Mouse (Mus musculus) intestine, postnatal 0 days (tissue): ENCODE results near the gene Pank4. TPM values are rescaled to one million over a fixed set of nuclear protein-coding genes. Genes with fewer than 3 reads are reported as not detected.

ENCODE experiments used
- ATAC-seq: fragments of 200-750 bp; cut with Nextera tagmentation; 2 replicates; pipeline ENCODE4 v1.8.0; 2017; ENCODE audit warnings: mild to moderate bottlenecking, moderate TSS enrichment, moderate library complexity
- H3K27ac ChIP-seq: fragments of 300-500 bp; sonication (generic); 2 replicates; pipeline ENCODE4 v1.5.1; 2014; ENCODE audit warnings: mild to moderate bottlenecking, low read depth, low read length, moderate library complexity
- H3K27me3 ChIP-seq: fragments of 300-500 bp; sonication (generic); replicated peaks from 2 replicates; pipeline ENCODE4 v1.6.1; 2014; ENCODE audit warnings: low read length, mixed read lengths; ENCODE audit not compliant: control insufficient read depth, insufficient read depth
- H3K36me3 ChIP-seq: fragments of 300-500 bp; sonication (generic); 2 replicates; pipeline ENCODE4 v1.6.1; 2014; ENCODE audit warnings: mild to moderate bottlenecking, moderate library complexity; ENCODE audit not compliant: control insufficient read depth, insufficient read depth
- H3K4me1 ChIP-seq: fragments of 300-500 bp; sonication (generic); replicated peaks from 2 replicates; pipeline ENCODE4 v1.6.1; 2014; ENCODE audit warnings: antibody characterized with exemption, low read length, mixed read lengths; ENCODE audit not compliant: control insufficient read depth, insufficient read depth
- H3K4me2 ChIP-seq: fragments of 300-500 bp; sonication (generic); replicated peaks from 2 replicates; pipeline ENCODE4 v1.6.1; 2014; ENCODE audit warnings: low read depth, mild to moderate bottlenecking, moderate library complexity
- H3K4me3 ChIP-seq: fragments of 300-500 bp; sonication (generic); 2 replicates; pipeline ENCODE4 v1.5.1; 2014; ENCODE audit warnings: low read depth, low read length
- H3K9ac ChIP-seq: fragments of 300-500 bp; sonication (generic); 2 replicates; pipeline ENCODE4 v1.6.1; 2014; ENCODE audit warnings: mild to moderate bottlenecking, low read depth, low read length
- H3K9me3 ChIP-seq: fragments of 300-500 bp; sonication (generic); 2 replicates; pipeline ENCODE4 v1.6.1; 2016; ENCODE audit warnings: mixed run types; ENCODE audit not compliant: control insufficient read depth
- CTCF ChIP-seq: sonication (generic); IDR thresholded peaks from 2 replicates; pipeline ENCODE4 v1.5.1; 2016; ENCODE audit warnings: low read depth, mild to moderate bottlenecking, control low read depth, antibody characterized with exemption, moderate library complexity
- WGBS: fragments of 180-500 bp; shearing (Covaris S2); extraction: QIAGEN DNeasy Blood & Tissue Kit; methylation state at CpG from one replicate; pipeline ENCODE4 v1.1.7; 2014; 5-methylcytosine and 5-hydroxymethylcytosine counted together
- polyA plus RNA-seq: library from polyadenylated mRNA; unstranded; fragments of >200 nt; fragmentation: Nextera tagmentation; extraction: Ambion mirVana; gene quantifications from 2 replicates; pipeline ENCODE4 v1.2.1, GENCODE M21; 2015

Pank4 gene
- polyA plus RNA-seq, 1 experiment from 2014 or later = 10.9 TPM

DNA sequence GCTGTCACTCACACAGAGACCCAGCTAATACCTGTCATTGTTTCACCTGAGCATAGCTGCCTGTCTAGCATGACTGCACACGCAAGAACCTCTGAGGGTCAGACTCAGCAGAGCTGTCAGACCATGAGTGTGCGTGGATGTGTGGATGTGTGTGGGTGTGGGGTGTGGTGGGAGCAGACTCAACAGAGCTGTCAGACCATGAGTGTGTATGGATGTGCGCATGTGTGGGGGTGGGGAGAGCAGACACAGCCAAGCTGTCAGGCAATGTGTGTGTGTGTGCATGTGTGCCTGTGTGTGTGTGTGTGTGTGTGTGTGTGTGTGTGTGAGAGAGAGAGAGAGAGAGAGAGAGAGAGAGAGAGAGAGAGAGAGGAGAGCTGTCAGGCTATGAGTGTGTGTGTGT lies 41.4 kb downstream of the Pank4 start:
- WGBS = 86% methylated on average over 3 of the region's 3 CpGs
- ATAC-seq = no peak
- no peak overlapping the region for H3K4me3 ChIP-seq
- H3K36me3 ChIP-seq = peaks cover 20% of the 10 kb centered on the region; the same call in 1 of the 2 replicates
- H3K27me3 ChIP-seq = no peaks in the 10 kb centered on the region
- no peak for TF ChIP-seq CTCF
- H3K27ac ChIP-seq = no peak overlapping the region
- no peak overlapping the region for H3K9ac ChIP-seq
- H3K4me2 ChIP-seq = no peak overlapping the region
- H3K4me1 ChIP-seq = no peaks in the 10 kb centered on the region
- H3K9me3 ChIP-seq = no peaks in the 10 kb centered on the region

DNA sequence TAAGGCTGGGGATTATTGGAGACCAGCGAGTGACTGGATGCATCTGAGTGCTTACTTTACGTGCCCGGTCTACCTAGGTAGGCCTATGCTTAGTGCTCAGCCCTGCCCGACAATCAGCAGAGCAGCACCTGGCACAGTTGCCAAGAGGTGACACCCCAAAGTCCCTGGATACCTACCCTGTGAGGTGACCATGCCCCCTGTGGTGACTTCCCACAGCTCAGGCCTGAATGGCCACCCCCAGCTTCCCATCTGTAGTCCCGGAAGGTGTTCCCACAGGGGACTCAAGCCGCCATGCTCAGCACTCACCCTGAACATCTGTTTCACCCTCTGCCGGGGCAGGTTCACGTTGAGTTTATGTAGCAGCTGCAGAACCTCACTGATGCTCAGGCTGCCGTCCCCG lies 42.4 kb downstream of the Pank4 start:
- no peaks in the 10 kb centered on the region for H3K27me3 ChIP-seq
- WGBS = 72% methylated on average over 10 of the region's 10 CpGs
- H3K9ac ChIP-seq = no peak overlapping the region
- no peak overlapping the region for H3K4me3 ChIP-seq
- H3K27ac ChIP-seq = no peak overlapping the region
- no peak for ATAC-seq
- peaks cover 20% of the 10 kb centered on the region; the same call in 1 of the 2 replicates for H3K36me3 ChIP-seq
- TF ChIP-seq CTCF = no peak
- H3K9me3 ChIP-seq = no peaks in the 10 kb centered on the region
- no peak overlapping the region for H3K4me2 ChIP-seq
- no peaks in the 10 kb centered on the region for H3K4me1 ChIP-seq

DNA sequence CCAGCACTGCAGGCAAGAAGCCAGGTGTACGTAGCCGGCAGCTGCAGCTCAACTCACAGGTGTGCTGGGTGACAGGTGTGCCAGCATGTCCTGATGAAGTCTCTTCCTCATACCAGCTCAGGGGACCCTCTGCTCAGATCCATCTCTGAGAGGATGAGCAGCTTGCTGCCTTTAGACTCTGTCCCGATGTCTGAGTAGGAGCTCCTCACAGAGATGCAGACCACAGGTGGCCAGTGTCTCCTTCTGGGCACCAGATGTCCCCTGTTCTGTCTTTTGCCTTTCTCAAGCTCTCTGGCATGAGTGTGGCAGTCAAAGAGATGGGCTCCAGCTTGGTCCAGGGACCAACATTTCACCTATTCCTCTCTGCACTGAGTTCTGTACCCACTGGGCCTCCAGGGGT lies 43.7 kb downstream of the Pank4 start:
- no peak for TF ChIP-seq CTCF
- Histone ChIP-seq H3K9ac (no peak overlapping the region), H3K4me1 (no peaks in the 10 kb centered on the region), H3K4me3 (no peak overlapping the region), H3K36me3 (peaks cover 19% of the 10 kb centered on the region; the same call in 1 of the 2 replicates), H3K27me3 (no peaks in the 10 kb centered on the region), H3K27ac (no peak overlapping the region), H3K4me2 (no peak overlapping the region), H3K9me3 (no peaks in the 10 kb centered on the region)
- 93% methylated on average over 3 of the region's 3 CpGs for WGBS
- ATAC-seq = no peak

DNA sequence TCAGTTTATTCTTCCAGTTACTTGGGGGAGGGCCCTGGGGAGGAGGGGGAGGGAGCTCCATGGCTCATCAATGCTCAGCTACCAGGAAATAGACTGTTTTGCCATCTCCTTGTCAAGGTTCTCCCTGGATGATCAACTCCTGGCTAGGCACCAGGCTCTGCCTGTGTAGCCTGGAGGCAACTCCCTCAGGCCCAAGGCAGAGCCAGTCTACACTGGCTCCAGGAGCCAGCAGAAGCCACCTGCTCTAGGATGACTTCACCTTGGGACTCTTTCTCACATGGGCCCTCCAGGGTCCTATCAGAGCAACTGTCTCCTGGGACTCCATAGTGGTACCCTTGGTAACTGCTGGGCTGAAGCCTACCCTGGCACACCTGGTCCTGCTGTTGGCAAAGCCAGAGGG lies 44.2 kb downstream of the Pank4 start:
- H3K4me3 ChIP-seq = no peak overlapping the region
- ATAC-seq = no peak
- H3K9ac ChIP-seq = no peak overlapping the region
- no peaks in the 10 kb centered on the region for H3K9me3 ChIP-seq
- H3K27me3 ChIP-seq = no peaks in the 10 kb centered on the region
- H3K27ac ChIP-seq = no peak overlapping the region
- H3K36me3 ChIP-seq = peaks cover 15% of the 10 kb centered on the region; the same call in 1 of the 2 replicates
- no peaks in the 10 kb centered on the region for H3K4me1 ChIP-seq
- TF ChIP-seq CTCF = no peak
- no peak overlapping the region for H3K4me2 ChIP-seq

DNA sequence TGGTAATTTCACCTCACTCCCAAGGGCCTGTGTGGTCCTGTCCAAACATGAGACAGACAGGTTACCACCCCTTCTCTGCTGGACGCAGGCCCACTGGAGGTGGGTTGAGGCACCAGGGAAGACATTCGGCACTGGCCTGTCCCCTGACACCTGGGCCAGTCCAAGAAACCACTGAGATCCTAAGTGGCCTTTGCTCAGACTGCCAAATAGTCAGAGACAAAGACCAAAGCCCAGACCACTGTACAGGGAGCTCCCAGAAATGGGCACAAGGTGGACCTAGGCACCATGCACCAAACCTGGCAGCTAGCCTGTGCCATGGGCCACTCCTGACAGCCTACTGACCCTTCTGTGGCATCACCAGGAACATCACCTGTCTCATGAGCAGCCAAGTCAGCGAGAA lies 45.3 kb downstream of the Pank4 start:
- Histone ChIP-seq H3K4me2 (no peak overlapping the region), H3K9ac (no peak overlapping the region), H3K36me3 (peaks cover 12% of the 10 kb centered on the region; the same call in 1 of the 2 replicates), H3K27ac (no peak overlapping the region), H3K27me3 (no peaks in the 10 kb centered on the region), H3K4me3 (no peak overlapping the region), H3K4me1 (no peaks in the 10 kb centered on the region), H3K9me3 (no peaks in the 10 kb centered on the region)
- no peak for TF ChIP-seq CTCF
- WGBS = 83% methylated on average over 3 of the region's 3 CpGs
- no peak for ATAC-seq

DNA sequence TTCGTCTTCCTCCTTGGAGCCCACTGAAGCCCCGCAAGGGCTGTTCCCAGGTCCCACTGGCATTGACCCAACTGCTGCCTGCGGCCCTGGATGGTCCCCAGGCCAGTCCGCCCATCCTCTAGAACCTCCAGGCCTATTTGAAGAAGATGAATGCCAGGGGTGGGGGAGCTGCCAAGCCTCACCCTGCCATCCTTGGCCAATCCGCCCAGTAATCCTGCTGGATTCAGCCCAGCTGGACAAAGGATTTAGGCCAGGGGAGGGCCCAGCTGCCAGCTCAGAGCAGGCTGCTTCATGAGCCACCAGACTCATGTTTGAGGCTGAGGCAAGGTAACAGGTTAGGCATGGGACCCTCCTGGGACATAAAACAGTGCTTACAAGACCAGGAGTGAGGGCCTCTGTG lies 46.9 kb downstream of the Pank4 start:
- 86% methylated on average over 5 of the region's 5 CpGs for WGBS
- ATAC-seq = no peak
- Histone ChIP-seq H3K27me3 (no peaks in the 10 kb centered on the region), H3K9me3 (no peaks in the 10 kb centered on the region), H3K27ac (no peak overlapping the region), H3K4me1 (no peaks in the 10 kb centered on the region), H3K9ac (no peak overlapping the region), H3K36me3 (peaks cover 12% of the 10 kb centered on the region; the same call in 1 of the 2 replicates), H3K4me2 (no peak overlapping the region), H3K4me3 (no peak overlapping the region)
- TF ChIP-seq CTCF = no peak
